Mouse (Mus musculus) common myeloid progenitor, adult 5-6 weeks (primary cell): ENCODE measurements around the gene Bola3. TPM values are rescaled to one million over a fixed set of nuclear protein-coding genes. Genes with fewer than 3 reads are reported as not detected.
A peak's percentile ranks its signal among the peaks of the same experiment; 100 is the strongest.

Source experiments
- ATAC-seq: replicated peaks from 2 replicates; pipeline ENCODE4 v1.8.0; 2016; ENCODE audit warnings: low read depth, mild to moderate bottlenecking, moderate TSS enrichment, inconsistent platforms; ENCODE audit not compliant: poor library complexity, severe bottlenecking
- total RNA-seq: library from RNA; stranded (forward); fragments of 200-1000, 187-1606 nt; gene quantifications from 2 replicates; pipeline ENCODE4 v1.2.3, GENCODE M21; 2017

Gene Bola3
- total RNA-seq, 1 experiment from 2014 or later: 89.1 TPM

DNA sequence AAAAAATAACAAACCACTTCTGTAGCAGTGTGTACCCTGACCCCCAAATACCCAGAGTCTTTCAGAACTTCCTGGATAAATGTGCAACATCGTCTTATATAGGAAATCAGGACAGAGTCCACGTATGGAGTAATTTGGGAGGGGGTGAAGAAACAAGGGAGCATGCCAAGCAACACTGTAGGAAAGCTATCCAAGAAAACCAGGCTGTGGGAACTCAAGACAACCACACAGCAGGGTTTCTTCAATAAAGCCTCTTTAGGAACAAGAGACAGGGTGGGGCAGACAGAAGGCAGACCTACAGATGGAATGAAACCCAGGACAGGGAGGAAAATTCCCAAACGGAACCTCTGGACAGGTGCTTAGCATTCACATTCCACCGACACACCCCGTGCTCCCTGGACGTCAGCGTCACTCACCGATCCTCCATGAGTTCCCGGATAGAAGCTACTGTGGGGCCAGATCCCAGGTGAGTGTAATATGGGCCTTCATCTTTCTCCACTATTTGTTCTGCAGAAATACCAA lies 36.7 kb downstream of the Bola3 start:
- no peak for ATAC-seq

DNA sequence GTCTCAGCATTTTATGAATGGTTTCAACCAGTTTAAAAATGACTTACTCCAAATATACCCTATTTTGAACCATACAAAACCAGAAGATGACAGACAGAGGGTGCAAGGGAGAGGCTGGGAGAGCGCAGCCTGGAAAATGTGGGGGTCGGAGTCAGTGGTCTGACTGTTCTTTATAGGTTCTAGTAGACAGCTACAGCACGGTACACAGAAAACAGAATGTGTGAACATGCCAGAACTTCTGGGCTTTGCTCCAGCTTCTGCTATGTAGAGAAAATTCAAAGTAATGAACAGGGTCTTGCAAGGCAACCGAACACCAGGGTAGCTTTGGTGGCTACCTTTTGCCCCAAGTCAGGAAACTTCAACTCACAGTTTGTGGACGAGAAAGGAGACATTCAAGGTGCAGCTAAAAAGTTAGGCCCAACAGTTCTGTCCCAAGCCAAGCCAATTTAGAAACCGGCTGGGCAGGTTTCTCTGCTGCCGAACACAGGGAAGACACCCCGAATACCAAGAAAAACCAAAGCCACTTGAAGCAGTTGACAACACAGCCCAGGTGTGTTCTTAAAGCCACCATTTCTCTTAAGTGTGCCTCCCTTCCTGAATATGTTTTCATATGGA lies 43.3 kb downstream of the Bola3 start:
- ATAC-seq: no peak

DNA sequence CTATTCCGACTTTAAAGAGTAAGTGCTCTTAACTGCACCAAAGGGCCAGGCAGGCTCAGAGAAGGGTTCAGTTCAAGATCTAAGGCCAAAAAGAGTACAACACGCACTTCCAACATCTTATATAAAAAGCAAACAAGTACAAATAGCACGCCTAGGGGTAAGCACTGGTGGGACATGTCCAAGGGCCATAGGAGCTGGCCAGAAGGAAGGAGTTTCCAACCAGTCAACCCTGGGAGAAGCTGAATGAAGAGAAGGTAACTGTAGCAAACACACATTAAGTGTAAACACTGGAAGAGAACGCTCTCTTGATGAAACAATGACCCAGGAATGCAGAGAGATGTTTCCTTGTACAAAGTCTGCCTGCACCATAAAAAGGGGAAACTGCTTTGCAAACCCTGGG lies 45.2 kb downstream of the Bola3 start:
- ATAC-seq: no peak

DNA sequence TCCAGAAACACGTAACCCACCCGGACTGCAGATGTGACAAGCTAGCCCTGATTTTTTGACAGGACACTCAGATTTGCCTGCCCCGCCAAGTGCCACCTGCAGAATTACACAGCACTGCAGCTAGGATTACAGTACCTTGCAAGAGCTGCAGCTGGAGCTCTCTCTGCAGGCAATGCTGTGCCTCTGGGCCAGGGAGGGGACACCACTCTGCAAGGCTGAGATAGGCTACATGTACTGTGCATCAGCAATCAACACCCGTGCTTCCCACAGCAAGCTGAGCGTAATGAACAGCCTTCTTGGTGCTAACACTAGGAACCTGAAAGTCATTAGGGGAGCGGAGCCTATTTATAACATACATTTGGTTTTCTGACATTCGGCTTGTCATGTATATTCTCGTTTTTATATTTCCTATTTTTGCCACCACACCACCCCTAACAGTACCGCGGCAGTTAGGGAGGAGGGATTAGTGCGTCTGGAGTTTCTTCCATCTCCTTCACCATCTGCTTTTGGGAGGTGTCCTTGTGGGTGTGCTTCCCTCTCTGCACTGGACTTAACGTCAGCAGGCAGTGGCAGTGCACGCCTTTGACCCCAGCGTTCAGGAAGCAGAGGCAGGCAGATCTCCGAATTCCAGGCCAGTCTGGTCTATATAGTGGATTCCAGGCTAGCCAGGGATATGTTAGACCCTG lies 46.7 kb downstream of the Bola3 start:
- ATAC-seq: peak; percentile 67; the same call in 1 of the 2 replicates

DNA sequence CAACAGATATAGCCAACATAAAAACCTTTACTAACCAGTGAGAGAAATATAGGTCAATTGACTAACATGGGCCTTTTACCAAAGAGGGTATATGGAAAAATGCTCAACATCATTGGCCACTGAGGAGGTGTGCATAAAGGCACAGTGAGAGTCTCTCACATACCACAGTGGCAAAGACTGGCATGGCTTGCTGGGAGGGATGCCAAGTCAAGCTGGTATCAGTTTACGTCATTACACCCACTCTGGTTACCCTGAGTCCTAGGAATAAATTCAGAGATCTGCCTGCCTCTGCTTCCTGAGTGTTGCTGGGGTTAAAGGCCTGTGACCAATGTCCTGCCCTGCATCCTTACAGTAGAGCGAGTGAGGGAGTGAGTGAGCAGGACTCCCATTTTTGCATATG lies 47.8 kb downstream of the Bola3 start:
- no peak for ATAC-seq

DNA sequence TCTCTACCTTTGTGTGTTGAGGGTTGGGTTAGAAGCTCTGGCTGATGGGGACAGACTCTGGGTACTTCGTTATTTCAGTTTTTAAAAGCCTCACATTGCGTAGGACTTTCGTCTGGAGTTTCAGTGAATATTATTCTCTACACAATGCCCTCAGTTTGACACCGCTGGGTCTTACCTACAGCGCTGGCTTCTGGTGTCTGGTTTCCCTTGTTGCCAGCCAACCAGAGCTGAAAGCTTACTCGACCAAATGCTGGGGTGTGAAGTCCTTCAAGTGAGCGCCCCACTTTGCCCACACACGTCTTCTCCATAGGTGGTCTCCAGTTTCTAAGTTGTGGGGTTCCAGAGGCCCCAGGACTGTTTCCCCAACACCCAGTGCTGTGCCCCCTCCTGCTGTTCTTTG lies 48.8 kb downstream of the Bola3 start:
- no peak for ATAC-seq

DNA sequence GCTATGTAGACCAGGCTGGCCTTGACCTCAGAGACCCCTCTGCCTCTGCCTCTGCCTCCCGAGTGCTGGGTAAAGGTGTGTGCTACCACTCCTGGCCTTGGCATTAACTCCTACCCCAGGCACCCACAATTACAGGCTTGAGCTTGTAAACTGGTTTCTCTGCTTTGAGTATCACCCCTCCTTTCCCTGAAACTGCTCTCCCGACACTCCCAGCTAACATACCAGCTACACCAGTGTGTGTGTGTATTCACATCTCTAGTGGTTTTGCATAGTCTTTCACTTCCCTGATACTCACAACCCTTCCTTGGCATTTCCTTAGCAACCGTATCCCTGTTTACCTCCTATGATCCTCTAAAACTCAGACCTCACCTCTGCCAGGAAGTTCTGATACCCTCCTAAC lies 50.8 kb downstream of the Bola3 start:
- no peak for ATAC-seq

DNA sequence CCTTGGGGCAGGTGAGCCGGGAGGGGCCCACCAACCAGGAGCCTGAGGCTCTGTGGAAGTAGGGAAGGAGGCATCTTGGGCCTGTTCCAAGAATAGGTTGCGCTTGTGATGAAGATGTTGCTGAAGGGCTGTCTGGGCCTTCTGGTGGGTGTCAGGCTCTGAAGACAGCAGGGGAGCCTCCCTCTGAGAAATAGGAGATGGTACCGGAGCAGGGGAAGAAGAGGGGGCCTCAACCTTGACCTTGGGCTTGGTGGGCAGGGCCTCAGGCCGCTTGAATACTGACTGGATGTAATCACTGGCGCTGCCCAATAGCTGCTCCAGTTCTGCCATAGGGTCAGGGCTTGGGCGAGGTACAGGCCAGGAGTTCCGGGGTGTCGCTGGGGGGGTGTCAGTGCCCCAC lies 54.5 kb downstream of the Bola3 start:
- ATAC-seq: no peak

DNA sequence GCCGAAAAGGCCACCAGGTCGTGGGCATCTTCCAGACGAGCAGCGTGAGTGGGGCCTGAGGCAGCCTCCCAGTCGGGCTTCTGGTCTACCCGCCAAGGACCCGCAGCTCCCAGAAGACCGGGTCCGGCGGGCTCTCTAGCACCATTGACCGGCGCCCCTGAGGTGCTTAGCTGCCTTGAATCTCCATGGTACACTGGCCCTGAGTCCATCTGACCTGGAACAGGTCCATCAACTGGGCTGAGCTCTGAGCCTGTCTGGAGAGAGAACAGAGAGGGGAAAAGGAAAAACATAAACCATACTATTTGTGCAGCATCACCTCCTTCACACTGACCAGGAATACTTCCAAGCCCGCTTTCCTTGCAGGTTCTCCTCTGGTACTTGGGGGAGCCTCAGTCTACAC lies 55.6 kb downstream of the Bola3 start:
- no peak for ATAC-seq

DNA sequence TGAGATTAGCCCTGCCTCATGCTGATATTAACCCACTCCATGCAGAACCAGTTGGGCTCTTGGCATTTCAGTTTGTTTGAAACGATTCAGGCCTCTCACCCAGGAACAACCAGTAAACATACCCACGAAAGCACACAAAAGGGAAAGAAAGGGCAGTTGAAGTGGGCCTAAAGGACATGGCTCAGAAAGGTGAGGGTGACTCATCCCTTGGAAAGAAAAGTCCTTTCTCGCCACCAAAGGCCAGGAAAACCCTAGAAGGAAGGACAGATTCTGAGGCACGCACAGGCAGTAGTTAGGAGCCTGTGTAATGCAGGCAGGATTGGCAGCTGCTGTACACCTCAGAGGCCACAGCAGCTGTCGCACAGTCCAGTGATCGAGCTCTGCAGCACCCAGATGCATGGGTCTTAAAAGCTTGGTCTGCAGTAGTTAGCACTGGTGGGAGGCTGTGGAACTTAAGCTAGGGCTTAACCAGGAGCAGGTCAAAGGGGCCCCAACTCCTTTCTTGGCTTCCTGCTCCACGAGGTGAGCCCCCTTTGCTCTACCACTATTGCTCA lies 56.6 kb downstream of the Bola3 start:
- no peak for ATAC-seq

DNA sequence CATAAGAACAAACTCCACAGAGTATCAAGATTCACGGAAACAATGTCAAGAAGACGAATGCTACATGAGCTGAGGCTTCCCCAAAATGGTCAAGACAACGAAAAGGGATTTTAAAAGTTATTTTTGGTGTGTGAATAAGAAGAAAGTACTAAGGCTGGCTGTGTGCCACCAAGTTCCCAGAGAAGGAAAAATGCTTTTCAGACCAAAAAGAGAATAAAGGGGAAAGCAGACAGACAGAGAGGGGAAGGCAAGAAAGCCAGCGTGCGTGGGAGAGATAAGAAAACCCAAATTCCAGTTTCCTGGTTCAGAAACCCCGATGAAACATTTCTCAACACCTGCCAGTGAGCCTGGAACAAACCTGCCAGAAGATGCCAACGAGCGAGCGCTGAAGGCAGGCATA lies 59.6 kb downstream of the Bola3 start:
- no peak for ATAC-seq

Other genes starting within 250 kb of the Bola3 start
- 0.41 TPM in 1 of 2 replicates, not detected in the other for gene Ccdc142, start 247.5 kb upstream of the Bola3 start, total RNA-seq
- gene Gm42688, start 247.5 kb upstream of the Bola3 start, total RNA-seq: 2.1 and 3.1 TPM in 2 replicates
- 25.3 and 30.0 TPM in 2 replicates for gene Mrpl53, start 240.1 kb upstream of the Bola3 start, total RNA-seq
- gene Mogs, start 233.7 kb upstream of the Bola3 start, total RNA-seq: 80.9 and 86.2 TPM in 2 replicates
- gene Wbp1, start 227.6 kb upstream of the Bola3 start, total RNA-seq: 70.1 and 85.3 TPM in 2 replicates
- gene Ino80b, start 223.7 kb upstream of the Bola3 start, total RNA-seq: 40.2 and 58.8 TPM in 2 replicates
- gene Rtkn, start 213.7 kb upstream of the Bola3 start, total RNA-seq: 0.96 and 3.9 TPM in 2 replicates
- gene Wdr54, start 192.8 kb upstream of the Bola3 start, total RNA-seq: not detected in 2 replicates
- gene 1700003E16Rik, start 192.7 kb upstream of the Bola3 start, total RNA-seq: not detected in 2 replicates
- 50.2 and 52.2 TPM in 2 replicates for gene Dctn1, start 183.2 kb upstream of the Bola3 start, total RNA-seq
- gene Slc4a5, start 129.3 kb upstream of the Bola3 start, total RNA-seq: 0.10 TPM in 1 of 2 replicates, not detected in the other
- 24.1 and 27.0 TPM in 2 replicates for gene Mthfd2, start 23.2 kb upstream of the Bola3 start, total RNA-seq
- gene Mob1a, start 23.1 kb upstream of the Bola3 start, total RNA-seq: 112 and 127 TPM in 2 replicates
- 17.6 and 24.2 TPM in 2 replicates for gene Tet3, start 109.9 kb downstream of the Bola3 start, total RNA-seq
- gene Dguok, start 157.8 kb downstream of the Bola3 start, total RNA-seq: 34.3 and 38.0 TPM in 2 replicates
- gene Actg2, start 187.1 kb downstream of the Bola3 start, total RNA-seq: not detected in 2 replicates
- gene Stambp, start 223.6 kb downstream of the Bola3 start, total RNA-seq: 6.4 and 9.3 TPM in 2 replicates